Mouse (Mus musculus): Measurements from ENCODE around the gene Stap2.

Stap2 gene

GRCm38 (mm10) chr17:55959946-55960740 is 45.2 kb downstream of the Stap2 start:
- DNase-seq (ENCODE audit: low read depth): no peak

- DNase-seq (ENCODE audit: low read depth): peak; percentile 98
Measured at GRCm38 (mm10) chr17:55958918-55959728, 46.3 kb downstream of the Stap2 start, which contains the start of gene Yju2. Gene Yju2, plus strand, starts transcription at chr17:55959099.

GRCm38 (mm10) chr17:55958584-55958886 is 46.8 kb downstream of the Stap2 start:
- no peak for DNase-seq (ENCODE audit: low read depth)

GRCm38 (mm10) chr17:55957726-55958583 is 47.4 kb downstream of the Stap2 start:
- peak; percentile 60 for DNase-seq (ENCODE audit: low read depth)

GRCm38 (mm10) chr17:55957168-55957567 is 48.2 kb downstream of the Stap2 start:
- DNase-seq (ENCODE audit: low read depth): peak; percentile 81

- DNase-seq (ENCODE audit: low read depth): no peak
Measured at GRCm38 (mm10) chr17:55956591-55956990, 48.8 kb downstream of the Stap2 start.

GRCm38 (mm10) chr17:55956129-55956528 is 49.3 kb downstream of the Stap2 start:
- DNase-seq (ENCODE audit: low read depth): no peak

- DNase-seq (ENCODE audit: low read depth): no peak
Measured at GRCm38 (mm10) chr17:55954229-55954628, 51.2 kb downstream of the Stap2 start.

- DNase-seq (ENCODE audit: low read depth): no peak
Measured at GRCm38 (mm10) chr17:55953751-55954150, 51.6 kb downstream of the Stap2 start.

- peak; percentile 48 for DNase-seq (ENCODE audit: low read depth)
Measured at GRCm38 (mm10) chr17:55952447-55953027, 52.8 kb downstream of the Stap2 start, which contains the start of gene Ebi3. Gene Ebi3, plus strand, starts transcription at chr17:55952640.

GRCm38 (mm10) chr17:55952041-55952440 is 53.3 kb downstream of the Stap2 start:
- DNase-seq (ENCODE audit: low read depth): no peak

- DNase-seq (ENCODE audit: low read depth): no peak
Measured at GRCm38 (mm10) chr17:55950601-55951000, 54.8 kb downstream of the Stap2 start.

- DNase-seq (ENCODE audit: low read depth): no peak
Measured at GRCm38 (mm10) chr17:55949400-55949799, 56.0 kb downstream of the Stap2 start, which contains the start of gene Zfp119b. Gene Zfp119b, minus strand, starts transcription at chr17:55949500.

GRCm38 (mm10) chr17:55948647-55949046 is 56.7 kb downstream of the Stap2 start:
- no peak for DNase-seq (ENCODE audit: low read depth)

All from 416B (cell line).